ENCODE assay signal across 9 mouse cellular contexts in the genomic region with DNA sequence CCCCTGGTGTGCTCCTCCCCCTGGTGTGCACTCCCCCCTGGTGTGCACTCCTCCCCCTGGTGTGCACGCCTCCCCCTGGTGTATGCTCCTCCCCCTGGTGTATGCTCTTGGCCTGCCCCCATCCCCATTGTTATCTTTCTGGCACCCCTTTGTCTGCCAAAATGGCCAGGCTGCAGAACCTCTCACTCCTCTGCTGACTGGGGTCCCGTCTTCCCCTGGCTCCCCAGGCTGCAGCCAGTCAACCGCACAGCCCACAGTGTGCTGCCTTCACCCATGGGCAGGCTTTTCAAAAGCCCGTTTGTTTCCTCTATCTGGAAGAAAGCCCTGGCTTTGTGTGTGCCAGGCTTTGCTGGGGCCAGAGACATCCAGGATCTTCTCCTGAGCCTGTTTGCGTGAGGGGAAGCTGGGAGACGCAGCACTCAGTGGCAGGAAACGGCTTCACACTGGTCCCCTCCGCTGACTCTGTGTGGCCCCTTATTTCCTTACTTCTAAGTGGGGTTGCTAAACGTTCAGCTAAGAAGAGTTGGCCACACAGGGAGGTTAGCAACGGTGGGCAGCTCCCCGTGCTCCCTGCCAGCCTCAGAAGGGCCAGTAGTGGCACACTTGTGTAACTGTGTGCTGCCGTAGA.
DNase-seq lines count a peak whose midpoint lies in the region; ATAC-seq and TF ChIP-seq lines count a peak whose summit lies in the region.
"Had no signal": no experiment of that assay in that cellular context is flagged by ENCODE, and none has a peak within 500 bp of the region (broad histone marks: within the 10 kb centered on the region; RNA-seq: fewer than 3 reads in every experiment).

No protein-coding gene starts in this region.

- peak overlapping the region; percentile 13; the same call in 1 of the 2 replicates for H3K4me3 ChIP-seq in heart, adult 2 months
- H3K4me3 ChIP-seq in brown adipose tissue, adult 24 weeks (ENCODE audit: insufficient read depth, low read depth, low read length): no peak overlapping the region
- no peak overlapping the region for H3K4me3 ChIP-seq in forebrain, embryonic 14.5 days (ENCODE audit: low read depth, low read length)
- peak overlapping the region; percentile 24; the same call in 1 of the 2 replicates for H3K4me3 ChIP-seq in layer of hippocampus, adult 2 months
- H3K4me3 ChIP-seq in stomach, postnatal 0 days (ENCODE audit: low read depth, low read length): no peak overlapping the region

- TF ChIP-seq POLR2A in heart, adult 2 months (IDR thresholded peaks at IDR 0.05; ENCODE audit: insufficient read depth, low read depth, low read length): no peak

- peak; percentile 57 to 63 for DNase-seq in heart, adult 2 months
- DNase-seq in heart, adult 8-10 months (ENCODE audit: low spot score): no peak
- DNase-seq in forebrain, embryonic 14.5 days (ENCODE audit: low spot score): peak; percentile 82
- peak in 1 of 2 experiments; percentile 59 for DNase-seq in layer of hippocampus, adult 2 months (ENCODE audit: low spot score in 2 of 2)
- DNase-seq in stomach, postnatal 0 days (ENCODE audit: low spot score): no peak
- DNase-seq in gastrocnemius, adult 18-20 months (ENCODE audit: low spot score): no peak

- H3K4me2 ChIP-seq in forebrain, embryonic 14.5 days (ENCODE audit: low read length): peak overlapping the region; percentile 29
- peak overlapping the region; percentile 27 for H3K4me2 ChIP-seq in stomach, postnatal 0 days (replicated peaks; ENCODE audit: low read depth)

- no peaks in the 10 kb centered on the region for H3K27me3 ChIP-seq in heart, adult 2 months (ENCODE audit: control insufficient read depth, insufficient read depth, low read length)
- H3K27me3 ChIP-seq in forebrain, embryonic 14.5 days (replicated peaks; ENCODE audit: control insufficient read depth, insufficient read depth, low read length): no peaks in the 10 kb centered on the region
- H3K27me3 ChIP-seq in stomach, postnatal 0 days (ENCODE audit: control insufficient read depth, insufficient read depth, low read length): no peaks in the 10 kb centered on the region

- peaks cover 41% of the 10 kb centered on the region for H3K4me1 ChIP-seq in heart, adult 2 months (ENCODE audit: control insufficient read depth, insufficient read depth, low read length)
- H3K4me1 ChIP-seq in brown adipose tissue, adult 24 weeks (ENCODE audit: control insufficient read depth, insufficient read depth, insufficient read length, low read length): peaks cover 46% of the 10 kb centered on the region
- H3K4me1 ChIP-seq in forebrain, embryonic 14.5 days (ENCODE audit: control insufficient read depth, insufficient read depth, low read length): peaks cover 32% of the 10 kb centered on the region
- peaks cover 12% of the 10 kb centered on the region for H3K4me1 ChIP-seq in stomach, postnatal 0 days (replicated peaks; ENCODE audit: control insufficient read depth, insufficient read depth)

- intact Hi-C loops in heart, adult 2 months (cut with DNase I): no loop called here

- H3K79me2 ChIP-seq in heart, adult 2 months (replicated peaks; ENCODE audit: control insufficient read depth, insufficient read depth, low read length): peaks cover 3% of the 10 kb centered on the region

- peak overlapping the region; percentile 83 for H3K27ac ChIP-seq in heart, adult 2 months
- peak overlapping the region; percentile 56 for H3K27ac ChIP-seq in brown adipose tissue, adult 24 weeks (replicated peaks; ENCODE audit: low read depth, low read length)
- H3K27ac ChIP-seq in forebrain, embryonic 14.5 days (ENCODE audit: low read depth, low read length): peak overlapping the region; percentile 92
- H3K27ac ChIP-seq in layer of hippocampus, adult 2 months: peak overlapping the region; percentile 97
- H3K27ac ChIP-seq in stomach, postnatal 0 days (replicated peaks): peak overlapping the region; percentile 79

- peak overlapping the region; percentile 49 for H3K9ac ChIP-seq in heart, adult 2 months (ENCODE audit: low read depth, low read length)
- H3K9ac ChIP-seq in forebrain, embryonic 14.5 days (ENCODE audit: low read length): peak overlapping the region; percentile 55
- no peak overlapping the region for H3K9ac ChIP-seq in stomach, postnatal 0 days (ENCODE audit: low read length)

- TF ChIP-seq CTCF in heart, adult 2 months (IDR thresholded peaks at IDR 0.05): no peak
- no peak for TF ChIP-seq CTCF in layer of hippocampus, adult 2 months (conservative IDR thresholded peaks at IDR 0.05)
- peak; percentile 38 for TF ChIP-seq CTCF in stomach, postnatal 0 days (IDR thresholded peaks at IDR 0.05; ENCODE audit: low read depth)

- ATAC-seq in forebrain, embryonic 14.5 days: peak; percentile 83
- peak; percentile 78 for ATAC-seq in megakaryocyte progenitor cell, adult 5-6 weeks (replicated peaks; ENCODE audit: poor library complexity)
- no peak for ATAC-seq in stomach, postnatal 0 days (ENCODE audit: low FRiP score, low TSS enrichment)

- no peaks in the 10 kb centered on the region for H3K9me3 ChIP-seq in forebrain, embryonic 14.5 days (replicated peaks; ENCODE audit: control insufficient read depth, low read length)
- H3K9me3 ChIP-seq in stomach, postnatal 0 days (ENCODE audit: control insufficient read depth, low read length): no peaks in the 10 kb centered on the region
- H3K9me3 ChIP-seq: G1E had no signal

- H3K36me3 ChIP-seq in heart, adult 2 months (ENCODE audit: control insufficient read depth, insufficient read depth, low read length): no peaks in the 10 kb centered on the region
- H3K36me3 ChIP-seq in forebrain, embryonic 14.5 days (ENCODE audit: control insufficient read depth, insufficient read depth, low read length): peaks cover 10% of the 10 kb centered on the region; the same call in 1 of the 2 replicates
- H3K36me3 ChIP-seq in stomach, postnatal 0 days (ENCODE audit: control insufficient read depth, insufficient read depth, low read length): peaks cover 4% of the 10 kb centered on the region; the same call in 1 of the 2 replicates

- no peak for TF ChIP-seq EP300 in heart, adult 2 months (IDR thresholded peaks at IDR 0.05; ENCODE audit: insufficient read depth, low read depth, low read length)
- TF ChIP-seq EP300 in stomach, postnatal 0 days (optimal IDR thresholded peaks at IDR 0.05): no peak

- 1% methylated on average over 11 of the region's 12 CpGs for WGBS in heart, adult 2 months
- 3% methylated on average over 11 of the region's 12 CpGs for WGBS in forebrain, embryonic 14.5 days
- WGBS in stomach, postnatal 0 days: 28% methylated on average over 11 of the region's 12 CpGs

Comparison
In these comparisons a context has a peak if more than half of its experiments do, and no peak if none do; other contexts are left out.
1. DNase-seq: peak in heart, adult 2 months (2 of 2) and forebrain, embryonic 14.5 days (single experiment); none in heart, adult 8-10 months (single experiment), stomach, postnatal 0 days (single experiment) and gastrocnemius, adult 18-20 months (single experiment).
2. H3K4me3 ChIP-seq: peak in heart, adult 2 months (single experiment) and layer of hippocampus, adult 2 months (single experiment); none in brown adipose tissue, adult 24 weeks (single experiment), forebrain, embryonic 14.5 days (single experiment) and stomach, postnatal 0 days (single experiment).
3. Peak in every context shown above with its lines, with median percentiles within 50 percentile points of each other: H3K27ac ChIP-seq.